8 mouse cellular contexts compared by ENCODE assay signal in the genomic region with DNA sequence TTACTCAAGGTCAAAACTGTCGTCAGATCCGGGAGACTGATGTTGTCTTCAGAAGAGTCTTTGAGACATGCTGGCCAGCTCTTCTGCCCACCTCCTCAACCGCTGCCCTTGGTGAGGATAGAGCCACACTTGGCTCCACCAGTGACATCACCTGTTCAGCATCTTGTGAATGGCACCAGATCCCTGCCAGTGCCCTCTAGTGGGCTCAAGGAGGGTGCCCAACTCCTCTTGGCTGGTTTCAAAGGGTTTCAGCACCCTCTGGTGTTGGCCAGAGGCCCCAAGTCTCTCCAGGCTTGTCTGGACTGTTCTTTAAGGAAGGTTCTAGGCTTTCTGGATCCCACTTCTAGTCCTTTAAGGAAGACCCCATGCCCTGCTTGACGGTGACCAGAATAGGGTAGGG. TPM values are rescaled to one million over a fixed set of nuclear protein-coding genes. Genes with fewer than 3 reads are reported as not detected.
DNase-seq lines count a peak whose midpoint lies in the region; ATAC-seq lines count a peak whose summit lies in the region.

No protein-coding gene starts in this region.

- H3K36me3 ChIP-seq in kidney, embryonic 16.5 days (ENCODE audit: insufficient read depth, low read length), result no peaks in the 10 kb centered on the region
- H3K36me3 ChIP-seq in intestine, embryonic 16.5 days (ENCODE audit: control insufficient read depth, insufficient read depth, low read length), result no peaks in the 10 kb centered on the region

- ATAC-seq in kidney, embryonic 16.5 days (ENCODE audit: low FRiP score, low TSS enrichment), result no peak; the same call in 1 of the 2 replicates
- ATAC-seq in intestine, embryonic 16.5 days, result peak; percentile 21; the same call in 1 of the 2 replicates
- ATAC-seq in megakaryocyte progenitor cell, adult 5-6 weeks (replicated peaks; ENCODE audit: poor library complexity), result peak; percentile 98

- no peak overlapping the region for H3K4me2 ChIP-seq in kidney, embryonic 16.5 days (replicated peaks; ENCODE audit: low read depth, low read length)
- H3K4me2 ChIP-seq in intestine, embryonic 16.5 days (ENCODE audit: low read depth, low read length), result no peak overlapping the region

- no peak overlapping the region for H3K9ac ChIP-seq in kidney, embryonic 16.5 days (replicated peaks; ENCODE audit: low read length)
- H3K9ac ChIP-seq in intestine, embryonic 16.5 days (ENCODE audit: low read depth, low read length), result no peak overlapping the region

- H3K27ac ChIP-seq in kidney, embryonic 16.5 days (ENCODE audit: low read length), result no peak overlapping the region
- H3K27ac ChIP-seq in intestine, embryonic 16.5 days (ENCODE audit: low read length), result no peak overlapping the region

- H3K9me3 ChIP-seq in kidney, embryonic 16.5 days (ENCODE audit: low read length), result no peaks in the 10 kb centered on the region
- no peaks in the 10 kb centered on the region for H3K9me3 ChIP-seq in intestine, embryonic 16.5 days (ENCODE audit: control insufficient read depth, low read length)

- H3K4me1 ChIP-seq in kidney, embryonic 16.5 days (ENCODE audit: insufficient read depth, low read length), result no peaks in the 10 kb centered on the region
- peaks cover 5% of the 10 kb centered on the region; the same call in 1 of the 2 replicates for H3K4me1 ChIP-seq in intestine, embryonic 16.5 days (ENCODE audit: control insufficient read depth, insufficient read depth, low read length)

- no peak overlapping the region for H3K4me3 ChIP-seq in kidney, embryonic 16.5 days (ENCODE audit: low read length)
- no peak overlapping the region for H3K4me3 ChIP-seq in intestine, embryonic 16.5 days (ENCODE audit: low read length)

- peaks cover 59% of the 10 kb centered on the region for H3K27me3 ChIP-seq in kidney, embryonic 16.5 days (ENCODE audit: insufficient read depth, low read length)
- peaks cover 15% of the 10 kb centered on the region for H3K27me3 ChIP-seq in intestine, embryonic 16.5 days (replicated peaks; ENCODE audit: control insufficient read depth, insufficient read depth, low read length)

- 41% methylated on average over 4 of the region's 4 CpGs for WGBS in kidney, embryonic 16.5 days
- 48% methylated on average over 4 of the region's 4 CpGs for WGBS in intestine, embryonic 16.5 days

- peak; percentile 72 for DNase-seq in kidney, adult 18-20 months
- peak; percentile 28 to 33 for DNase-seq in CD8-positive naive resting alpha-beta T cell, adult 2 months (ENCODE audit: low read depth in 2 of 2, low spot score in 2 of 2)
- DNase-seq in adrenal gland, adult 2 months, result peak; percentile 72
- peak; percentile 56 for DNase-seq in thymus, postnatal 25 days
- no peak for DNase-seq in layer of hippocampus, adult 9-10 months (ENCODE audit: low spot score)

RNA-seq across cellular contexts. Expression of a gene that starts 11.8 kb away (rescaled TPM):
- 0.07 TPM in 1 of 2 replicates, not detected in the other for polyA plus RNA-seq in kidney, embryonic 16.5 days (2015; fragmentation: Nextera tagmentation; extraction: Ambion mirVana)
- not detected for total RNA-seq in adrenal gland, adult 2 months (2021)
- polyA plus RNA-seq in adrenal gland, adult 2 months (2012; rRNA removed), result not detected in 2 replicates
- 61.3 and 64.6 TPM in 2 replicates for polyA plus RNA-seq in intestine, embryonic 16.5 days (2015; fragmentation: Nextera tagmentation; extraction: Ambion mirVana)
- 0.32 and 0.64 TPM in 2 replicates for total RNA-seq in megakaryocyte progenitor cell, adult 5-6 weeks (2015)
- total RNA-seq in megakaryocyte progenitor cell, adult 5-6 weeks (2017), result 1.4 TPM in 1 of 2 replicates, not detected in the other

RNA-seq across cellular contexts. Expression of a gene that starts 50.8 kb away (rescaled TPM):
- 15.5 and 15.7 TPM in 2 replicates for polyA plus RNA-seq in kidney, embryonic 16.5 days (2015; fragmentation: Nextera tagmentation; extraction: Ambion mirVana)
- total RNA-seq in adrenal gland, adult 2 months (2021), result 10 to 100 TPM; 62.3 to 73.1 TPM
- polyA plus RNA-seq in adrenal gland, adult 2 months (2012; rRNA removed), result 93.6 and 111 TPM in 2 replicates
- 19.5 and 20.0 TPM in 2 replicates for polyA plus RNA-seq in intestine, embryonic 16.5 days (2015; fragmentation: Nextera tagmentation; extraction: Ambion mirVana)
- total RNA-seq in megakaryocyte progenitor cell, adult 5-6 weeks (2015), result 26.6 and 29.2 TPM in 2 replicates
- 39.5 and 43.3 TPM in 2 replicates for total RNA-seq in megakaryocyte progenitor cell, adult 5-6 weeks (2017)

Comparison
In these comparisons a context has a peak if more than half of its experiments do, and no peak if none do; other contexts are left out.
1. RNA of a gene that starts 11.8 kb away (polyA plus RNA-seq): 61.3 to 64.6 TPM in intestine, embryonic 16.5 days; 0.07 TPM in kidney, embryonic 16.5 days and not detected in adrenal gland, adult 2 months; every median in the first group is over 10 times any median in the second.